Comparison of ENCODE assay signal across 14 mouse cellular contexts in the genomic region with DNA sequence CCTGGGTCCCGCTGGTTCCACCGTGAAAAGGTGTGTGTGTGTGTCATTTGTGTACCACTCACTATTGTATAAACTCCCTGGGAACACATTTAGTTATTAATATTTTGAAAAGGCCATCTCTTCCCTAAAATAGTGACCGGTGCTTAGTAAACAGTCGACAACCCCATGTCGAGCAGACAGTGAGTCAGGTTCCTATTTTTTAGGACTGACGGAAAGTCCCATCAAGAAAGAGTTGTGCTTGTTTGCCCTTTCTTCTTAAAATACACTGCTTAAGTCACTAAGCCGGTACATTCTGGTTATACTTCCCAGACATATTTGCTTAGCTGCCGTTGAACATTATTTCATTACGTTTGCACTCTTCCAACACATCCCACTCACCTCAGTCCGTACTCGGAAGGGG. TPM values are rescaled to one million over a fixed set of nuclear protein-coding genes. Genes with fewer than 3 reads are reported as not detected.
DNase-seq lines count a peak whose midpoint lies in the region; ATAC-seq and TF ChIP-seq lines count a peak whose summit lies in the region.
"Had no signal": no experiment of that assay in that cellular context is flagged by ENCODE, and none has a peak within 500 bp of the region (broad histone marks: within the 10 kb centered on the region; RNA-seq: fewer than 3 reads in every experiment).

No protein-coding gene starts in this region.

- H3K27me3 ChIP-seq in heart, embryonic 10.5 days (ENCODE audit: insufficient read depth, poor library complexity, severe bottlenecking), result no peaks in the 10 kb centered on the region
- no peaks in the 10 kb centered on the region for H3K27me3 ChIP-seq in heart, embryonic 12.5 days (replicated peaks)
- no peaks in the 10 kb centered on the region for H3K27me3 ChIP-seq in CH12.LX (replicated peaks)
- H3K27me3 ChIP-seq: embryonic facial prominence, embryonic 12.5 days; embryonic facial prominence, embryonic 15.5 days; heart, embryonic 13.5 days; Patski had no signal

- no peak for TF ChIP-seq POLR2A in CH12.LX (IDR thresholded peaks at IDR 0.05; ENCODE audit: low read depth, low read length)

- dilution Hi-C loops in CH12.LX (cut with MboI; ENCODE audit: extremely low pct_ligation_motif_present, extremely low pct_unique_long_range_greater_than_20kb, low sequenced_read_pairs), result no loop called here

- peaks cover 5% of the 10 kb centered on the region; the same call in 1 of the 2 replicates for H3K36me3 ChIP-seq in heart, embryonic 10.5 days
- H3K36me3 ChIP-seq in heart, embryonic 12.5 days, result peaks cover 6% of the 10 kb centered on the region
- H3K36me3 ChIP-seq in CH12.LX (replicated peaks in 1 of 2; ENCODE audit: control insufficient read depth in 1 of 2, insufficient read depth in 1 of 2, low read length in 1 of 2), result peaks cover 16 to 65% of the 10 kb centered on the region in 2 experiments
- H3K36me3 ChIP-seq in macrophage (ENCODE audit: inconsistent target), result peaks cover 11% of the 10 kb centered on the region

- no peak for TF ChIP-seq EP300 in CH12.LX (IDR thresholded peaks at IDR 0.05; ENCODE audit: low read length)

- no peak overlapping the region for H3K9ac ChIP-seq in heart, embryonic 12.5 days
- H3K9ac ChIP-seq in CH12.LX (ENCODE audit: insufficient read depth, low read depth), result peak overlapping the region; percentile 55
- H3K9ac ChIP-seq: embryonic facial prominence, embryonic 12.5 days; embryonic facial prominence, embryonic 15.5 days; heart, embryonic 13.5 days; hindbrain, embryonic 14.5 days had no signal

- no peaks in the 10 kb centered on the region for H3K4me1 ChIP-seq in heart, embryonic 10.5 days
- no peaks in the 10 kb centered on the region for H3K4me1 ChIP-seq in heart, embryonic 12.5 days (replicated peaks)
- H3K4me1 ChIP-seq in CH12.LX (ENCODE audit: control insufficient read depth in 1 of 2, insufficient read depth in 2 of 2), result peaks cover 8 to 35% of the 10 kb centered on the region in 2 experiments; a peak in 3 of 4 replicates
- H3K4me1 ChIP-seq: embryonic facial prominence, embryonic 15.5 days had no signal

- peak; percentile 20 for DNase-seq in heart, embryonic 10.5 days (ENCODE audit: low spot score)
- DNase-seq in CH12.LX (ENCODE audit: extremely low read depth), result peak; percentile 42
- DNase-seq in adrenal gland, adult 18-20 months (ENCODE audit: low spot score in 2 of 2), result no peak
- DNase-seq: gastrocnemius, postnatal 14 days had no signal

- no peak for ATAC-seq in heart, embryonic 12.5 days (ENCODE audit: insufficient number of reproducible peaks, low FRiP score)
- no peak for ATAC-seq in megakaryocyte-erythroid progenitor cell, adult 5-6 weeks (replicated peaks; ENCODE audit: low FRiP score, low TSS enrichment, poor library complexity, severe bottlenecking)

- no peak overlapping the region for H3K4me3 ChIP-seq in heart, embryonic 10.5 days
- no peak overlapping the region for H3K4me3 ChIP-seq in heart, embryonic 12.5 days
- H3K4me3 ChIP-seq in CH12.LX (replicated peaks in 1 of 3; ENCODE audit: low read depth in 2 of 3, low read length in 2 of 3, poor library complexity in 1 of 3), result peak overlapping the region in 1 of 3 experiments; percentile 1
- H3K4me3 ChIP-seq in macrophage (ENCODE audit: inconsistent target), result no peak overlapping the region
- H3K4me3 ChIP-seq: embryonic facial prominence, embryonic 12.5 days; embryonic facial prominence, embryonic 15.5 days; heart, embryonic 13.5 days had no signal

- no peak overlapping the region for H3K4me2 ChIP-seq in heart, embryonic 12.5 days
- H3K4me2 ChIP-seq in CH12.LX (ENCODE audit: insufficient read depth, low read depth, poor library complexity, severe bottlenecking), result peak overlapping the region; percentile 79
- H3K4me2 ChIP-seq: embryonic facial prominence, embryonic 12.5 days; embryonic facial prominence, embryonic 15.5 days; heart, embryonic 13.5 days; hindbrain, embryonic 14.5 days had no signal

- no peak for TF ChIP-seq CTCF in CH12.LX (conservative IDR thresholded peaks at IDR 0.05 in 1 of 2, IDR thresholded peaks at IDR 0.05 in 1 of 2; ENCODE audit: low read depth in 2 of 2, low read length in 2 of 2)

- H3K79me2 ChIP-seq in CH12.LX (replicated peaks; ENCODE audit: control insufficient read depth, extremely low read depth, insufficient read depth, poor library complexity, severe bottlenecking), result no peaks in the 10 kb centered on the region
- no peaks in the 10 kb centered on the region for H3K79me2 ChIP-seq in macrophage (ENCODE audit: inconsistent target)

- H3K9me3 ChIP-seq in heart, embryonic 10.5 days, result no peaks in the 10 kb centered on the region
- H3K9me3 ChIP-seq in heart, embryonic 12.5 days (replicated peaks), result no peaks in the 10 kb centered on the region
- H3K9me3 ChIP-seq in CH12.LX (replicated peaks; ENCODE audit: low read length), result peaks cover 3% of the 10 kb centered on the region
- H3K9me3 ChIP-seq: embryonic facial prominence, embryonic 12.5 days; embryonic facial prominence, embryonic 15.5 days; G1E; heart, embryonic 13.5 days had no signal

- no peak for TF ChIP-seq RAD21 in CH12.LX (IDR thresholded peaks at IDR 0.05; ENCODE audit: low read depth, low read length)

- in situ Hi-C loops in CH12.LX (cut with MboI; ENCODE audit: low pct_ligation_motif_present, low pct_unique_long_range_greater_than_20kb, low sequenced_read_pairs), result no loop called here

- 93% methylated on average over 11 of the region's 11 CpGs for WGBS in heart, embryonic 10.5 days
- WGBS in heart, embryonic 12.5 days, result 89% methylated on average over 11 of the region's 11 CpGs
- WGBS in macrophage (ENCODE audit: missing documents), result 60% methylated on average over 11 of the region's 11 CpGs

- H3K27ac ChIP-seq in heart, embryonic 10.5 days, result no peak overlapping the region
- H3K27ac ChIP-seq in heart, embryonic 12.5 days (ENCODE audit: poor library complexity, severe bottlenecking), result no peak overlapping the region
- H3K27ac ChIP-seq in CH12.LX (ENCODE audit: insufficient read depth, low read depth) (peak overlapping the region; percentile 82), macrophage (peak overlapping the region; percentile 45)
- H3K27ac ChIP-seq: embryonic facial prominence, embryonic 12.5 days; embryonic facial prominence, embryonic 15.5 days; heart, embryonic 13.5 days; hindbrain, embryonic 14.5 days; hindbrain, postnatal 0 days had no signal

TF ChIP-seq in CH12.LX, 34 proteins besides CTCF, POLR2A, EP300 and RAD21:
- TF ChIP-seq MEF2A (IDR thresholded peaks at IDR 0.05; ENCODE audit: borderline replicate concordance, low read depth, low read length), result peak; percentile 94
- no peak for TF ChIP-seq ZMIZ1 (IDR thresholded peaks at IDR 0.05; ENCODE audit: low read depth, low read length)
- TF ChIP-seq JUN (IDR thresholded peaks at IDR 0.05; ENCODE audit: insufficient read depth, low read depth, low read length), result peak; percentile 30; the same call in 1 of the 2 replicates
- no peak for TF ChIP-seq MAZ (IDR thresholded peaks at IDR 0.05; ENCODE audit: low read depth, low read length)

RNA-seq across cellular contexts. Expression of a gene that starts 29.2 kb away (rescaled TPM):
- polyA plus RNA-seq in heart, embryonic 10.5 days (2016; fragmentation: Nextera tagmentation; extraction: Ambion mirVana), result 284 and 384 TPM in 2 replicates
- 346 and 354 TPM in 2 replicates for polyA plus RNA-seq in heart, embryonic 12.5 days (2016; fragmentation: Nextera tagmentation; extraction: Ambion mirVana)
- total RNA-seq in CH12.LX (2012; rRNA removed) (144 and 160 TPM in 2 replicates), CH12.LX (2014; rRNA removed) (236 and 241 TPM in 2 replicates)
- polyA plus RNA-seq in CH12.LX (2012; ENCODE audit: insufficient read length, low read depth) (165 and 187 TPM in 2 replicates), macrophage (2018) (14.7 to 36.9 TPM (median 28.3 TPM) in 3 replicates)
- total RNA-seq in macrophage (2018; cell fraction: chromatin; rRNA removed), result 10 to 100 TPM; 15.8 to 89.1 (median 38.2) TPM
- total RNA-seq in macrophage (2018; cell fraction: cytosol; rRNA removed), result 10 to 100 TPM; 14.3 to 42.3 (median 20.8) TPM
- total RNA-seq in macrophage (2018; cell fraction: nucleus; rRNA removed), result 10 to 100 TPM; 17.9 to 80.8 (median 41.3) TPM
- 1 to 10 TPM; 5.1 to 5.3 TPM for total RNA-seq in adrenal gland, adult 18-20 months (2021)
- total RNA-seq in megakaryocyte-erythroid progenitor cell, adult 5-6 weeks (2014; fragmentation: Nextera tagmentation), result 452 and 588 TPM in 2 replicates
- 396 and 475 TPM in 2 replicates for total RNA-seq in megakaryocyte-erythroid progenitor cell, adult 5-6 weeks (2017)

RNA-seq across cellular contexts. Expression of a gene that starts 53.3 kb away (rescaled TPM):
- polyA plus RNA-seq in heart, embryonic 10.5 days (2016; fragmentation: Nextera tagmentation; extraction: Ambion mirVana), result 45.3 and 66.4 TPM in 2 replicates
- polyA plus RNA-seq in heart, embryonic 12.5 days (2016; fragmentation: Nextera tagmentation; extraction: Ambion mirVana), result 61.0 and 66.5 TPM in 2 replicates
- total RNA-seq in CH12.LX (2012; rRNA removed), result 37.1 and 38.1 TPM in 2 replicates
- 82.6 and 93.5 TPM in 2 replicates for total RNA-seq in CH12.LX (2014; rRNA removed)
- polyA plus RNA-seq in CH12.LX (2012; ENCODE audit: insufficient read length, low read depth), result 33.9 and 39.6 TPM in 2 replicates
- total RNA-seq in macrophage (2018; cell fraction: chromatin; rRNA removed), result 10 to 100 TPM in 16 of 26 experiments, 1 to 10 TPM in 10; 1.6 to 52.1 (median 11.5) TPM
- total RNA-seq in macrophage (2018; cell fraction: cytosol; rRNA removed), result 100 to 1,000 TPM in 1 of 26 experiments, 10 to 100 TPM in 25; 37.0 to 156 (median 58.1) TPM
- total RNA-seq in macrophage (2018; cell fraction: nucleus; rRNA removed), result 10 to 100 TPM in 24 of 26 experiments, 1 to 10 TPM in 2; 8.9 to 85.8 (median 25.4) TPM
- 25.6 to 46.1 TPM (median 39.6 TPM) in 3 replicates for polyA plus RNA-seq in macrophage (2018)
- 10 to 100 TPM; 11.9 to 14.4 TPM for total RNA-seq in adrenal gland, adult 18-20 months (2021)
- 18.0 and 22.8 TPM in 2 replicates for total RNA-seq in megakaryocyte-erythroid progenitor cell, adult 5-6 weeks (2014; fragmentation: Nextera tagmentation)
- 83.8 and 89.2 TPM in 2 replicates for total RNA-seq in megakaryocyte-erythroid progenitor cell, adult 5-6 weeks (2017)

Comparison
In these comparisons a context has a peak if more than half of its experiments do, and no peak if none do; other contexts are left out.
1. DNase-seq: peak in heart, embryonic 10.5 days (single experiment) and CH12.LX (single experiment); none in adrenal gland, adult 18-20 months (0 of 2).
2. H3K27ac ChIP-seq: peak in CH12.LX (single experiment) and macrophage (single experiment); none in heart, embryonic 10.5 days (single experiment) and heart, embryonic 12.5 days (single experiment).